Mouse (Mus musculus) liver, embryonic 14.5 days (tissue): ENCODE measurements around the gene Sbf2. TPM values are rescaled to one million over a fixed set of nuclear protein-coding genes. Genes with fewer than 3 reads are reported as not detected.

Source experiments
- ATAC-seq: fragments of 200-750 bp; cut with Nextera tagmentation; 2 replicates; pipeline ENCODE4 v1.8.0; 2017; ENCODE audit warnings: moderate number of reproducible peaks, mild to moderate bottlenecking, moderate library complexity; ENCODE audit not compliant: insufficient read depth
- DNase-seq, 3 experiments: peaks; one replicate each; pipeline ENCODE4 v3.0.0-alpha.2; 2012 to 2013; ENCODE audit warnings: low read depth in 3 of 3, low spot score in 3 of 3
- H3K27ac ChIP-seq: fragments of 300-500 bp; sonication (generic); 2 replicates; pipeline ENCODE4 v1.5.1; 2014; ENCODE audit warnings: moderate library complexity, mild to moderate bottlenecking, control low read depth, inconsistent platforms
- H3K27me3 ChIP-seq: fragments of 300-500 bp; sonication (generic); 2 replicates; pipeline ENCODE4 v1.6.1; 2014; ENCODE audit warnings: mild to moderate bottlenecking, low read length, moderate library complexity; ENCODE audit not compliant: control insufficient read depth, insufficient read depth
- H3K36me3 ChIP-seq: fragments of 300-500 bp; sonication (generic); replicated peaks from 2 replicates; pipeline ENCODE4 v1.6.1; 2014; ENCODE audit warnings: low read depth; ENCODE audit not compliant: control insufficient read depth, insufficient read depth
- H3K4me1 ChIP-seq, 2 experiments: fragments of 200-500 bp in 1 of 2; fragments of 300-500 bp in 1 of 2; sonication (generic) in 1 of 2; replicated peaks; 2 replicates each; pipeline ENCODE4 v1.6.1; 2012 to 2014; ENCODE audit warnings: antibody characterized with exemption in 1 of 2, inconsistent platforms in 1 of 2, low read length in 1 of 2; ENCODE audit not compliant: control insufficient read depth in 2 of 2, insufficient read depth in 2 of 2
- H3K4me2 ChIP-seq: fragments of 300-500 bp; sonication (generic); 2 replicates; pipeline ENCODE4 v1.6.1; 2014; ENCODE audit warnings: low read depth, mild to moderate bottlenecking, control low read depth, moderate library complexity
- H3K4me3 ChIP-seq, 2 experiments: fragments of 200-500 bp in 1 of 2; fragments of 300-500 bp in 1 of 2; sonication (generic) in 1 of 2; 2 replicates each; pipeline ENCODE4 v1.5.1; 2012 to 2014; ENCODE audit warnings: low read depth in 2 of 2, low read length in 2 of 2, mild to moderate bottlenecking in 2 of 2, control low read depth in 1 of 2, inconsistent platforms in 1 of 2, moderate library complexity in 1 of 2; ENCODE audit not compliant: insufficient read depth in 1 of 2
- H3K9ac ChIP-seq: fragments of 300-500 bp; sonication (generic); replicated peaks from 2 replicates; pipeline ENCODE4 v1.6.1; 2014; ENCODE audit warnings: mild to moderate bottlenecking, control low read depth, moderate library complexity
- H3K9me3 ChIP-seq: fragments of 300-500 bp; sonication (generic); 2 replicates; pipeline ENCODE4 v1.6.1; 2016; ENCODE audit warnings: low read length, mixed read lengths; ENCODE audit not compliant: control insufficient read depth
- CTCF ChIP-seq: IDR thresholded peaks from 2 replicates; pipeline ENCODE4 v1.5.1; 2016; ENCODE audit warnings: antibody characterized with exemption, low read depth, control low read depth
- EP300 ChIP-seq: IDR thresholded peaks from 2 replicates; pipeline ENCODE4 v1.6.1; 2016; ENCODE audit warnings: antibody characterized with exemption, low read depth
- WGBS: fragments of 180-500 bp; shearing (Covaris S2); extraction: QIAGEN DNeasy Blood & Tissue Kit; methylation state at CpG from one replicate; pipeline ENCODE4 v1.1.7; 2014; ENCODE audit not compliant: insufficient replicate concordance; 5-methylcytosine and 5-hydroxymethylcytosine counted together
- polyA plus RNA-seq, 2 experiments: library from polyadenylated mRNA; depleted of rRNA in 1 of 2; stranded (reverse) in 1 of 2; unstranded in 1 of 2; fragments of >200 nt; fragmentation: Nextera tagmentation in 1 of 2; extraction: Ambion mirVana in 1 of 2; gene quantifications; 2 replicates each; pipeline versions ENCODE4 v1.2.1 to v1.2.3; 2012 to 2014

Gene Sbf2
- polyA plus RNA-seq, 2 experiments: 2.9 to 3.3 TPM

GRCm38 (mm10) chr7:110272434-110272833 is 342.3 kb downstream of the Sbf2 start:
- ATAC-seq (no peak), DNase-seq (no peak)
- no peaks in the 10 kb centered on the region for H3K9me3 ChIP-seq
- H3K9ac ChIP-seq: no peak overlapping the region
- no peak overlapping the region for H3K4me2 ChIP-seq
- WGBS: 67% methylated on average over 4 of the region's 4 CpGs
- no peak overlapping the region for H3K4me3 ChIP-seq
- peak; percentile 30; the same call in 1 of the 2 replicates for TF ChIP-seq CTCF
- TF ChIP-seq EP300: no peak
- H3K36me3 ChIP-seq: no peaks in the 10 kb centered on the region
- no peak overlapping the region for H3K27ac ChIP-seq
- H3K4me1 ChIP-seq: no peaks in the 10 kb centered on the region
- H3K27me3 ChIP-seq: no peaks in the 10 kb centered on the region

- H3K4me3 ChIP-seq: no peak overlapping the region
- no peak for ATAC-seq
- DNase-seq: no peak
- WGBS: 60% methylated on average over 9 of the region's 9 CpGs
- H3K9ac ChIP-seq: no peak overlapping the region
- no peaks in the 10 kb centered on the region for H3K27me3 ChIP-seq
- no peaks in the 10 kb centered on the region for H3K4me1 ChIP-seq
- TF ChIP-seq EP300 (no peak), CTCF (no peak)
- H3K27ac ChIP-seq: no peak overlapping the region
- no peaks in the 10 kb centered on the region for H3K36me3 ChIP-seq
- no peaks in the 10 kb centered on the region for H3K9me3 ChIP-seq
- no peak overlapping the region for H3K4me2 ChIP-seq
Measured at GRCm38 (mm10) chr7:110271814-110272213, 342.9 kb downstream of the Sbf2 start.

GRCm38 (mm10) chr7:110270455-110270854 is 344.3 kb downstream of the Sbf2 start:
- H3K27ac ChIP-seq: no peak overlapping the region
- H3K4me2 ChIP-seq: no peak overlapping the region
- TF ChIP-seq CTCF (no peak), EP300 (no peak)
- H3K4me3 ChIP-seq: no peak overlapping the region
- no peak for ATAC-seq
- no peak for DNase-seq
- no peaks in the 10 kb centered on the region for H3K4me1 ChIP-seq
- H3K27me3 ChIP-seq: no peaks in the 10 kb centered on the region
- H3K36me3 ChIP-seq: no peaks in the 10 kb centered on the region
- H3K9ac ChIP-seq: no peak overlapping the region
- 44% methylated on average over 7 of the region's 7 CpGs for WGBS
- H3K9me3 ChIP-seq: no peaks in the 10 kb centered on the region

GRCm38 (mm10) chr7:110269777-110270176 is 344.9 kb downstream of the Sbf2 start:
- H3K4me3 ChIP-seq: no peak overlapping the region
- TF ChIP-seq EP300 (no peak), CTCF (no peak)
- no peaks in the 10 kb centered on the region for H3K9me3 ChIP-seq
- H3K36me3 ChIP-seq: no peaks in the 10 kb centered on the region
- H3K4me1 ChIP-seq: no peaks in the 10 kb centered on the region
- no peak overlapping the region for H3K4me2 ChIP-seq
- H3K9ac ChIP-seq: no peak overlapping the region
- no peak for ATAC-seq
- no peaks in the 10 kb centered on the region for H3K27me3 ChIP-seq
- H3K27ac ChIP-seq: no peak overlapping the region
- no peak for DNase-seq
- WGBS: 72% methylated on average over 14 of the region's 14 CpGs

DNA sequence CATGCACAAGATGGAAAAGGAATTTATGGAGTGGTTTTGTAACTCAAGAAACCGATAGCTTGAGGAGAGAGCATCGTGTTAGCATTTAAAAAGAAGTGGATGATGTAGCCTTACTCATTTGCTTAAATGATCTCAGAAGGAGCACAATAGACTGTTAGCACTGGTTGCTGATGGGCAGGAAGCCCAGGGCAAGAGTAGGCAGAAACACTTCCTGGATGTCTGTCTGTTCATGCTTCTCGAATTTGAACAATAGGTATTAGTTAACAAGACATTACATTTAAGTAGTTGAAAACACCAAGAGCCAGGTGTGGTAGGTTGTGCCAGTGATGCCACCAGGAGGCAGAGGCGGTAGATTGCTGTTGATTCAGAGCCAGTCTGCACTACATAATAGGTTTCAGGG is 346.2 kb downstream of the Sbf2 start:
- no peak overlapping the region for H3K4me3 ChIP-seq
- no peaks in the 10 kb centered on the region for H3K36me3 ChIP-seq
- WGBS: 67% methylated on average over 4 of the region's 4 CpGs
- no peak overlapping the region for H3K9ac ChIP-seq
- no peak for DNase-seq
- H3K4me1 ChIP-seq: no peaks in the 10 kb centered on the region
- TF ChIP-seq EP300: no peak
- TF ChIP-seq CTCF: no peak
- no peak overlapping the region for H3K27ac ChIP-seq
- H3K9me3 ChIP-seq: no peaks in the 10 kb centered on the region
- no peak for ATAC-seq
- no peaks in the 10 kb centered on the region for H3K27me3 ChIP-seq
- no peak overlapping the region for H3K4me2 ChIP-seq
